Mouse (Mus musculus): Measurements from ENCODE around the gene Atp10b. TPM values are rescaled to one million over a fixed set of nuclear protein-coding genes. Genes with fewer than 3 reads are reported as not detected.

Atp10b gene
- polyA plus RNA-seq, 1 experiment from 2014 or later: 0.11 TPM

DNA sequence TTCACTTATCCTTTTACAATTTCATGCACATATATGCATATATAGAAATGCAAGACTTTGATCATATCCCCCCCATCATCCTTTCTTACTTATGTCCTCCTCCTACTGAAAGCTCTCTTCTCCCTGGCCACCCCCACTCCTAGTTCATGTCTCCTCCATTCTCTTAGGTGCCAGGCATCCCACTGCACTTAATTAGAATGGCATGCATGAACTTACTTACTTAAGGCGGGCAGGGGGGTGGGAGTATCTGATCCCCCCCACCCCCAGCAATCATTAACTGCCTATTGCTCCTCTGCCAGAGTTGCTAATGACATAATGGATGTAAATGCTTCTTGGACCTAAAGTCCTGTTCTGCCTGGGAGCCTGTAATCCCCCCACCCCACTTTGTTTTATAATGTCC, 9.1 kb downstream of the Atp10b start:
- no peak for ATAC-seq (ENCODE audit: insufficient number of reproducible peaks, low FRiP score)
- no peaks in the 10 kb centered on the region for H3K4me1 ChIP-seq (replicated peaks)
- H3K4me3 ChIP-seq: no peak overlapping the region
- no peaks in the 10 kb centered on the region for H3K36me3 ChIP-seq
- no peaks in the 10 kb centered on the region for H3K9me3 ChIP-seq (replicated peaks)
- no peak overlapping the region for H3K4me2 ChIP-seq
- WGBS: 62% methylated on average over 1 of the region's 1 CpGs
- no peak overlapping the region for H3K9ac ChIP-seq
- no peak overlapping the region for H3K27ac ChIP-seq (ENCODE audit: poor library complexity, severe bottlenecking)
- no peaks in the 10 kb centered on the region for H3K27me3 ChIP-seq (replicated peaks)

DNA sequence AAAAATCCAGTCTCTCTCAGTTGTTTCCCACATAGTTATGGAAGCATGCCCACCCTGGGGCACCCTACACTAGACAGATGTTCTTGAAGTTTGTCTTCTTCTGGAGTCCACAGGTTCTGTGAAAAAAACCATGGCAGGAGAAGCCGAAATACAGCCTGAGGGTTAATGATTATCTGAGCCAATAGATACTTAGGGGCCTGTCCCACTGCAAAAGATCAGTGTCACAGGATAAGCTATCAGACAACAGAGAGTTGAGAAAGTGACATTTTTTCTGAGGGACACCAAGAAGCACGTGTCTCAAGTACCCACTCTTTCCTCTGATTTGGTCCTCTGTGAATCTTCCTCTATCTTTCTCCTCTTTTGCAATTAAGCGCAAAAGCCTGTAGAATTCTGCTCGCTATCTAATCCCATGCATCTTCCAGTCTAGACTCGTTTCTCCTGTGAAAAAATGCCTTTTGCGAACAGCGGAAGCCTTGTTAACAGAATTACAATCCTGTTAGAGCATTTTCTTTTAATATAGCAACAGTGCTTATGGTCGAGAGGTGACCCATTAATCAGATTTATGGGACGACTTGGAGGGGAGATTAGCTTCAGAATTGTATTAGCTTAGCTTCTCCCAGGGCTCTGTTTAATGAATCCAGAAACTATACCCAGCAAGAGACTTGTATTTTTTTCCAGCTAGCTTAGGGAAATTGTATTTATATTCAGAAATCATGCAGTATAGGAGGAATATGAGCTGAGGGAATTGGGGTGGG, 10.7 kb downstream of the Atp10b start:
- Histone ChIP-seq H3K4me1 (replicated peaks) (no peaks in the 10 kb centered on the region), H3K27ac (ENCODE audit: poor library complexity, severe bottlenecking) (no peak overlapping the region), H3K9me3 (replicated peaks) (no peaks in the 10 kb centered on the region), H3K9ac (no peak overlapping the region), H3K36me3 (no peaks in the 10 kb centered on the region), H3K4me3 (no peak overlapping the region), H3K27me3 (replicated peaks) (no peaks in the 10 kb centered on the region), H3K4me2 (no peak overlapping the region)
- ATAC-seq (ENCODE audit: insufficient number of reproducible peaks, low FRiP score): no peak
- 64% methylated on average over 9 of the region's 9 CpGs for WGBS

DNA sequence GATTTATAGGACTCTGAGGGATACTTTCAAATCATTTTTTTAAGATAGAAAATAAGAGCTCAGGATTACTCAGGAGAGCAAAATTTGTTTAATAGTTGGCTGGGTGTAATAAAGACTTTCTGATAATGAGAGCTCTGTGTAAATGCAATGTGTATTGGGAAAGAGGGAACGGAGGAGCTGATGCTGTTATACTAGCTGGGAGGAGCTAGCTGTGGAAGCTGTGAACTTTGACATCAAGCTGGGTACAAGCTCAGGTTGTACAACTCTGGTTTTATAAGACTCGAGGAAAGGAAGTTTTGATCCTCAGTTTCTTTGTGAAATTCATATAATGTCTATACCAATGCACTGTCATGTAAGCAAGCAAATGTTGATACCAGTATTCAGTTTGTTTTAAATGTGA, 20.9 kb downstream of the Atp10b start:
- 67% methylated on average over 2 of the region's 2 CpGs for WGBS
- H3K4me2 ChIP-seq: no peak overlapping the region
- no peaks in the 10 kb centered on the region for H3K27me3 ChIP-seq (replicated peaks)
- no peaks in the 10 kb centered on the region for H3K9me3 ChIP-seq (replicated peaks)
- H3K9ac ChIP-seq: no peak overlapping the region
- no peak overlapping the region for H3K27ac ChIP-seq (ENCODE audit: poor library complexity, severe bottlenecking)
- ATAC-seq (ENCODE audit: insufficient number of reproducible peaks, low FRiP score): no peak
- no peak overlapping the region for H3K4me3 ChIP-seq
- H3K4me1 ChIP-seq (replicated peaks): no peaks in the 10 kb centered on the region
- no peaks in the 10 kb centered on the region for H3K36me3 ChIP-seq

DNA sequence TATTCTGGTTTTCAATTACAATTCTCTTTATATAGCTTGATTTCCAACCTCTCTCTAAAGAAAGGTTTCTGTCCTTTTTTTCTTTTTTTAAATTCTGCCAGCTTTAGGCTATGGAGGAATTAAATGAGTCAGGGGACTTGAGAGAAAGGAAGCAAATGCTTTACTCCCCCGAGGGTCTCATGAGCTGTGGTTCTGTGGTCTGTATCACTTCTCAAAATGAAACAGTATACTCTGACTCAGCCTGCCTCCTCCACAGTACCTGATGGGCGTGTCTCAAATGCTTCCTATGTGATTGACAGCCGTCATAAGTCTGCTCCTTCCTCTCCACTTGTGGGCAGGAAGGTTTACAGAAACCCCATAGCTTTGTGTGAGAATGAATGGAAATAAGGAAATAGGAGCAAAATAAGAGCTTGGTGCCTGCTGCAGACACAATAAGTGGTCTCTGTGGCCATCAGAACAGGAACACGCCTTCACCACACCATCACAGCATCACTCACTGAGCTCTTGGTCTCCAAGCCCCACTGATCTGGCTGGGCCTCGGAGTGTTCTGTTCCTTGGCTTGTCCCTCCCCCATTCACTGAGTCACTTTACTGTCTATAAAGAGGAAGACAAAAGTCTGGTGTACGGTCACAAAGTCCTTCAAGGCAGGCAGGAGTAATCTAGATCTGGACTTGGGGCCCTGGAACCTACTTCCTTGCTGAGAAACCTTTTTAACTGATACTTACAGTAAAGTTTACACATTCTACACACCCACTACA, 24.9 kb downstream of the Atp10b start:
- WGBS: 59% methylated on average over 6 of the region's 6 CpGs
- Histone ChIP-seq H3K9ac (no peak overlapping the region), H3K4me2 (no peak overlapping the region), H3K4me3 (no peak overlapping the region), H3K27me3 (replicated peaks) (no peaks in the 10 kb centered on the region), H3K27ac (ENCODE audit: poor library complexity, severe bottlenecking) (no peak overlapping the region), H3K9me3 (replicated peaks) (no peaks in the 10 kb centered on the region), H3K36me3 (no peaks in the 10 kb centered on the region), H3K4me1 (replicated peaks) (no peaks in the 10 kb centered on the region)
- ATAC-seq (ENCODE audit: insufficient number of reproducible peaks, low FRiP score): no peak

DNA sequence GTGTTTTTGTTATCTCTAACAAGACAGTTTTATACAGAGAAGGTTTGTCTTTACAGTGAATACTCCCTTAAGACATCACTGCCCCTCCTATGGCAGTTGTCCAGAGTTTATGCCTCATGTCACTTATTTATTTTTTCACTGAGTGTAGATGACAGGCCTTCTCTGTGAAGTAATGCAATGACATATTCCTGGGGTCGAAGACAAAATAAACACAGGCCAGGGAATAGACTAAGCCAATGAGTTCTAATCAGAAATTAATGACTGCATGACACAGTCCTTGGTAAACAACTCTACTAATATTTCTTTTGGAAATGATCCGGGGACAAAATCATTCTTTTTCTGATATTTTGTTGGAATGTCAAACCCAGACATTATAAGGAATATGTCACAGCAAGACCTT, 32.7 kb downstream of the Atp10b start:
- no peak for ATAC-seq (ENCODE audit: insufficient number of reproducible peaks, low FRiP score)
- 64% methylated on average over 2 of the region's 2 CpGs for WGBS
- Histone ChIP-seq H3K36me3 (no peaks in the 10 kb centered on the region), H3K4me1 (replicated peaks) (0 out of 2 replicates have a peak, but pooled peaks cover 4% of the 10 kb centered on the region), H3K4me3 (no peak overlapping the region), H3K27ac (ENCODE audit: poor library complexity, severe bottlenecking) (no peak overlapping the region), H3K4me2 (no peak overlapping the region), H3K27me3 (replicated peaks) (no peaks in the 10 kb centered on the region), H3K9me3 (replicated peaks) (no peaks in the 10 kb centered on the region), H3K9ac (no peak overlapping the region)

DNA sequence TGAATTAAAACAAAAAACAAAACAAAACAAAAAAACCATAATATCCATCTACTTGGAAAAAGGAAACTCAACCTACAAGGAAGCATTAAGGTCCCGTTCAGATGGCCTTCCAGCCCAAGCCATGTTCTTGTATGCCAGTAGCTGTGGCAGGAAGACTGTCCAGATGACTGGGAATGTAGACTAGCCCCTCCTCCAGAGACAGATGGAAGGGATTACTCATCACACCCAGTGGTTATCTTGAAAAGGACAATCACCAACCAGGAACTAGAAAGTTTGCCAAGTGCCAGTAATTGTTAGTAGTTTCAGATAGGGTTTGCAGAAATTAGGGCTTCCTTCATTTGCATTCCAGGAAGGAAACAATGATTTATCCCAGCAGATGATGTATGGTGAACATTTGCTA, 33.1 kb downstream of the Atp10b start:
- no peak overlapping the region for H3K9ac ChIP-seq
- WGBS: 24% methylated on average over 1 of the region's 1 CpGs
- H3K27ac ChIP-seq (ENCODE audit: poor library complexity, severe bottlenecking): no peak overlapping the region
- no peaks in the 10 kb centered on the region for H3K36me3 ChIP-seq
- H3K4me1 ChIP-seq (replicated peaks): 0 out of 2 replicates have a peak, but pooled peaks cover 4% of the 10 kb centered on the region
- no peak for ATAC-seq (ENCODE audit: insufficient number of reproducible peaks, low FRiP score)
- no peaks in the 10 kb centered on the region for H3K9me3 ChIP-seq (replicated peaks)
- no peaks in the 10 kb centered on the region for H3K27me3 ChIP-seq (replicated peaks)
- H3K4me2 ChIP-seq: no peak overlapping the region
- H3K4me3 ChIP-seq: no peak overlapping the region

DNA sequence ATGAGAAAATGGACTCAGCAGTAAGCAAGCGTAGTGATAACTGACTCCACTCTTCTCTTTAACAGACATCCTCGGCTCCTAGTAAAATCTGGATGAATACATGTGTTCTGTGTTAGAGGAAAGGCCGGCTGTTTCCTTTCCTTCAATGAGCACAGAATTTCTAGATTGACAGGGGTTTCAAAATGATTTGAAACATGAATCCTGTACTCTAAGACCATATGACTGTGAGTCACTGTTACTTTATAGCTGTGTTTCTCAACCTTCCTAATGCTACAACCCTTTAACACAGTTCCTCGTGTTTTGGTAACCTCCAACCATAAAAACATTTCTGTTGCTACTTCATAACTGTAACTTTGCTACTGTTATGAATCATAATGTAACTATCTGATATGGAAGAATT, 33.8 kb downstream of the Atp10b start:
- WGBS: 51% methylated on average over 4 of the region's 4 CpGs
- Histone ChIP-seq H3K4me2 (no peak overlapping the region), H3K4me1 (replicated peaks) (0 out of 2 replicates have a peak, but pooled peaks cover 4% of the 10 kb centered on the region), H3K9ac (no peak overlapping the region), H3K27me3 (replicated peaks) (no peaks in the 10 kb centered on the region), H3K4me3 (no peak overlapping the region), H3K9me3 (replicated peaks) (no peaks in the 10 kb centered on the region), H3K36me3 (no peaks in the 10 kb centered on the region), H3K27ac (ENCODE audit: poor library complexity, severe bottlenecking) (no peak overlapping the region)
- ATAC-seq (ENCODE audit: insufficient number of reproducible peaks, low FRiP score): no peak

DNA sequence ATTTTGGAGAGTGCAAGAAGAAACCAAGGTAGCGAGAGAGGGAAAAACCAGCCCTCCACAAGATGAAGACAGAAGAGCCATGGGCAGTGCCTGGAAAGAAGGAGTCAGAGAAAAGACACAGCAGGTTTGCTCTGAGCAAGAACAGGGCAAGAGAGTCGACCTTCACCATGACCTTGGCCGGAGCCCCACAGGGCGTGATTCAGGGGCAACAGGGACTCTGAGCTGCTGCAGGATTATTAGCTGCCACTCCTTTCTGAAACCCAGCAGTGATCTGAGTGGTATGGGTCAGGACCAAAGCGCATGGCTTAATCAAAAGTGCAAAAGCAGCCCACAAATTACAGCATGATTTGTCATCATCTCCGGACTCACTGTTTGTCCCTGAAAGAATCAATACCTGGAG, 36.6 kb downstream of the Atp10b start:
- ATAC-seq (ENCODE audit: insufficient number of reproducible peaks, low FRiP score): no peak
- H3K4me3 ChIP-seq: no peak overlapping the region
- H3K27ac ChIP-seq (ENCODE audit: poor library complexity, severe bottlenecking): no peak overlapping the region
- H3K27me3 ChIP-seq (replicated peaks): no peaks in the 10 kb centered on the region
- H3K9ac ChIP-seq: no peak overlapping the region
- no peak overlapping the region for H3K4me2 ChIP-seq
- H3K4me1 ChIP-seq (replicated peaks): 0 out of 2 replicates have a peak, but pooled peaks cover 4% of the 10 kb centered on the region
- 62% methylated on average over 6 of the region's 6 CpGs for WGBS
- no peaks in the 10 kb centered on the region for H3K9me3 ChIP-seq (replicated peaks)
- no peaks in the 10 kb centered on the region for H3K36me3 ChIP-seq

DNA sequence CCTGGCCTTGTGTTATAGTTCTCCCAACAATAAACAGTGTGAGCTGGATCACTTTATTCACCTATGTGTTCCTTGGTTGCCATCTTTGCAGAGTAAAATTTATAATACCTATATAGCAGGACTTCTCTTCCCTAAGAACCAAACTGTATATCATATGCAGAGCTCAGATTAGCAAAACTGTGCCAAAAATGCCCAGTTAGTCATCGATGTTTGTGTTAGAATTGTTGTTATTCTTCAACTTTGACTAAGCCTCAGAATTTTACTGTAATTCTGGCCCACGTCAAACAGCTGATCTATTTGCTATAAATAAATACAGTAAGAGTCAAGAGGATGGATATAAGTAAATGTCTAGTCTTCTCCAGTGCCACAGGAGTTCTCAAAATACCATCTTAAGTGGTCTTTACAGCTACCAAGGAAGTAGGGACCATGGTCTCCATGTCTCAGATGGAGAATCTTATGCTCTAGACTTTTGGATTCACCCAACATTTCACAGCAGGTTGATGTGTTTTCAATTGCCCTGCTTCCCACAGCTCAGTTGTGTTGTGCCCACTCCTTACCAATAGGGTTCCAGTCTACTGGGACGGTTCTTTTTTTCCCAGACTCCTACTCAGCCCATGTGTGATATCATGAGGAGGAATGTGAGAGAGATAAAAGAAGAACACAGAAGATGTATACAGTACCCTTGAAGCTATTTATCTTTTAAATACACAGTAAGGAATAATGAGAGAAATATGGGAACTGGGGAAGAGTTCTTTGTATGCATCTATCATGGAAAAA, 40.3 kb downstream of the Atp10b start:
- Histone ChIP-seq H3K4me3 (no peak overlapping the region), H3K27ac (ENCODE audit: poor library complexity, severe bottlenecking) (no peak overlapping the region), H3K4me1 (replicated peaks) (0 out of 2 replicates have a peak, but pooled peaks cover 4% of the 10 kb centered on the region), H3K9ac (no peak overlapping the region), H3K27me3 (replicated peaks) (no peaks in the 10 kb centered on the region), H3K9me3 (replicated peaks) (no peaks in the 10 kb centered on the region), H3K36me3 (no peaks in the 10 kb centered on the region), H3K4me2 (no peak overlapping the region)
- whole genome bisulfite sequencing: 72% methylated on average over 3 of the region's 3 CpGs
- ATAC-seq (ENCODE audit: insufficient number of reproducible peaks, low FRiP score): no peak

DNA sequence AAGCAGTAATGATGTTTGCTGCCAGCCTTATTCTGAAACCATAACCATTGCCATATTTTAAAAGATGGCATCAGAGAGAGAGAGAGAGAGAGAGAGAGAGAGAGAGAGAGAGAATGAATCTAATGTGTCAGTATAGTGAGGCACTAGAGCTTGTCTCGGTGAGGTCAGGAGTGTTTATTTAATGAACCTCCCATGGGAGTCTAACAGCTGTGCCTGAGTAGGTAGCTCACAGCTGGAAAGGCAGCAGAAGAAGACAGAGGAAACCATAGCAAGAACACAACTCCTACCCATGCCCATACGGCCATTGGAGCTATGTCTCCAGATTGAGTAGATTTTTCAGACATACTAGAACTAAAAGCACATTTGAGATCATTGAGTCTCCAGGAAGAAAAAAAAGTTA, 49.1 kb downstream of the Atp10b start:
- Histone ChIP-seq H3K36me3 (no peaks in the 10 kb centered on the region), H3K4me2 (no peak overlapping the region), H3K27me3 (replicated peaks) (no peaks in the 10 kb centered on the region), H3K4me1 (replicated peaks) (no peaks in the 10 kb centered on the region), H3K27ac (ENCODE audit: poor library complexity, severe bottlenecking) (no peak overlapping the region), H3K9me3 (replicated peaks) (no peaks in the 10 kb centered on the region), H3K9ac (no peak overlapping the region), H3K4me3 (no peak overlapping the region)
- no peak for ATAC-seq (ENCODE audit: insufficient number of reproducible peaks, low FRiP score)
- WGBS: 67% methylated on average over 2 of the region's 2 CpGs

DNA sequence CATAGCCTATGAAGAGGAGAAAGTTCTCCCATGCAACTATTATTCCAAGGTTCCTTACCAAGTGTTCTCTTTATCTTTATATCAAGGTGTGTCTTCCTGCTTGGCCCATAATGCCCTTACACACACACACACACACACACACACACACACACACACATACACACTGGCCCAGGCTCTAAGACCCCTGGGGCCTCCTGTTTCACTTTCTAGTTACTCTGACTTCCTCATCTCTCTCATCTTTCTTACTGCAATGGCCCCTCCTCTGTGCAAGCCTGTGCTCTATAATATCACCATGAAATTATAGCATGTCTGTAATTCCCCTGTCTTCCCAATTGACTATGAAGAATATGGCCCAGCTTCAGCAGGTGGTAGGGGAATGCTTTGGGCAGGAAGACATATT, 49.7 kb downstream of the Atp10b start:
- H3K4me3 ChIP-seq: no peak overlapping the region
- H3K4me1 ChIP-seq (replicated peaks): no peaks in the 10 kb centered on the region
- ATAC-seq (ENCODE audit: insufficient number of reproducible peaks, low FRiP score): no peak
- no peak overlapping the region for H3K4me2 ChIP-seq
- no peaks in the 10 kb centered on the region for H3K9me3 ChIP-seq (replicated peaks)
- H3K27me3 ChIP-seq (replicated peaks): no peaks in the 10 kb centered on the region
- H3K9ac ChIP-seq: no peak overlapping the region
- no peaks in the 10 kb centered on the region for H3K36me3 ChIP-seq
- H3K27ac ChIP-seq (ENCODE audit: poor library complexity, severe bottlenecking): no peak overlapping the region
